Mouse (Mus musculus) megakaryocyte-erythroid progenitor cell, adult 5-6 weeks (primary cell): ENCODE measurements at regions not wholly inside any gene's neighbourhood (a gene's known extent, or its start where the extent isn't known, plus 50 kb on each side); places are given as distances from the start of the nearest gene placed in this dataset.

Experiments
- ATAC-seq: replicated peaks from 2 replicates; pipeline ENCODE4 v1.8.0; 2016; ENCODE audit warnings: mild to moderate bottlenecking, inconsistent platforms; ENCODE audit not compliant: severe bottlenecking, poor library complexity, low FRiP score, low TSS enrichment

- no peak for ATAC-seq
These were observed 302.3 kb upstream of the Gm21798 start for GRCm38 (mm10) chr15:64515179-64515578.

DNA sequence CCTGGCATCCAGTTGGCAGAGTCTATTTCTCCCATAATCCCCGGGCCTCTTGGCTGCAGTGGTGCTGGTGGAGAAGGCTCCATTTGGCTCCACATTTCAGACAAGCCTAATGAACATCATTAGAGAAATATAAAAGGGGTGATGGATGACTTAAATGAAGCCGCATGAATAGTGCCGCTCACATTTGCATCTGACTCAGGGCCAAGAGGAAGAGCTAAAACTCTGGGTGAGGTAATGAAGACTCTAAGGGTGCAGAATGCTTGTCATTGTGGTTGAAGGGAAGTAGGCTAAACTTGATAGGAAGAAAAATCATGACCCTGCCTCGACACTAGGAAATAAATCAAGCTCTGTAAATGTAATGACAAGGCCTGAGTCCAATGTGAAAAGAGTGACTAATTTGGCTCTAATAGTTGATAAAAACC, 298.3 kb upstream of the Gm21798 start:
- ATAC-seq: no peak

- no peak for ATAC-seq
These were observed 296.9 kb upstream of the Gm21798 start for GRCm38 (mm10) chr15:64520568-64520967.

DNA sequence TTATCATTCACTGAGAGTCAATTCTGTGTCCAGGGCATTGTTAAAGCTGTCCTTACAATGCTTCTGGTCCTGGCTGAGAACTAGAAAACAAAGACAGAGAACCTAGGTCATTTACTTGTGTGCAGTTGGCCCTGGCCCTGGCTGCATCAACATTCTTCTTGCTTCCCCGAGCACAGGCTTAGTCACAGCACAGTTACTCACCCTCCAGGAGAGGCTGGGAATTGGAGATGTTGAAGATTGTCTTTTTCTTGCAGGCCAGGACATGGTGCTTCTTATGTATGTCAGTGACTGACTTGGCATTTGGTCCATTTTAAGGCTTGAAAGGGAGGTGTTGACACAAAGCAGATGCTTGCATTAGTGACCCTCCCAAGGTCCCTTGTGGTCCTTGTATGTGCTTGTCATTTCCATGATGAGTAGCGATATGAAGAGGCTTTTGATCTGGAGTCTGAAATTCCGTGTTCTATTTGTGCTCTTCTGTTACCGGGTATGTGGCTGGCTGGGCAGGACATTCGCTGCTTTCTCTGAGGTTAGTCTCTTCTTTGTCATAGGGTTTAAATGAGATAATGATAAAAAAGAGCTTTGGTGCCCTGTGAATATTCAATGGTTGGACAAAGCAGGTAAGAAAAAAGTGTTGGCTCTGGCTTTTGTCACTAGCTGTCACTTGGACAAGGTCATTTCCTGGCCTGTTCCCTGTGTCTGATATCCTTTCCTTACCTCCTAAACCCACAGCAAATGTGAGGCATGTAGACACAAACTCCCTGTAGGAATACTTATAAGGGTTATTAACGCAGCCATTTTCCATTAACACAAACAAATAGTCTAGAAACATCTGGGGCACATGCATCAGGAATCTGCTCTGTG, 285.0 kb upstream of the Gm21798 start:
- no peak for ATAC-seq

GRCm38 (mm10) chr15:64533169-64533795, 284.2 kb upstream of the Gm21798 start:
- no peak for ATAC-seq

DNA sequence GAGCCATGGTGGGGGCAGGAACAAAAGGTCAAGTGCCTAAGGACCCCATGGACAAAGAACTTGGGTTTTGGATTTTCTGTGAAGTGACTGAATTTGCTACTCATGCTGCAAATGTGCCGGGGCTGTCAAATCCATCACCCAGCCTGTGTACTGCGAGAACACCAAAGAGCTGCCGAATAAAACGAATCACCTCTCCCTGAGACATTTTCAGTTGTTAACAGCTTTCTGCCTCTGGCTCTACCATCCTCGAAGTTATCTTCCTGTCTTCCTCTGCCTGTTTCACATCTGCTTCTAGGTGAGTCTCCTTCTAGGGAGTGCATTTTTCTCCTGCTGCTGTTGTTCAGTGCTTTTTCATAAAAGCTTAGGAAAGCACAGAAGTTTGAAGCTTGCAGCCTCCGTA, 283.3 kb upstream of the Gm21798 start:
- no peak for ATAC-seq

DNA sequence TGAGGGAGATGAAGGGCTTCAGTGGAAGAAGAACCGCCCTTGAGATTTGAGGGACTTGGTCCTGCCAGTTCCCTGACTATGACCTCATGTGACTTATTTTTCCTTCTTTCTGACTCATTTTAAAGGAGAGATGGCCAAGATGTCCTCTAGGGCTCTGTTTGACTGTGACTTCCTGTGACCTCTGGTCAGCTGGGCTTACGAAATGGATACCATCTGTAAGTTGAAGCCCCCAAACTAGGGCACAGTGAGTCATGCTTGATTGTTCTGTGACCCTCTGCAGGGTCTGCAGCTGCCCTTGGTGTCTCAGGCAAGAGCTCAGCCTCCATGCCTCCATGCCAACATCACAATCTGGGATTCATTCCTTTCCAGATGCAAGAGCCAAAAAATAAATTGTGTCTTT, 282.3 kb upstream of the Gm21798 start:
- no peak for ATAC-seq

DNA sequence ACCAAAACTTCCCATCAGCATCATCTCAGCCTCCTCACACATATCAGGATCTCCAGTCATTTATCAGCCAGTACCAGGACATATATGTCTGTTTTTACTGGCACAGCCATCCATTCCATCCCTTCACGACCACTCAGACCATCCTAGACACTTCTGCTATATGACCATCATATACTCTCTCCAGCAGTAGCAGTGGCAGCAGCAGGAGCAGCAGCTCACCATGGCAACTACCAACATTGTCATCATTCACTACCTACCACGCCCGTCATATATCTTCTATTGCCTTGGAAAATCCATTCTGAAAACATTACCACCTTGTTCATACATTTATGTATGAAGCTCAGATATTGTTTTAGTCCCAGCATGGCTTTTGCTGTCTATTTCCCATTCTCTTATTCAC, 276.1 kb upstream of the Gm21798 start:
- ATAC-seq: no peak

- no peak for ATAC-seq
These were observed 275.1 kb upstream of the Gm21798 start for GRCm38 (mm10) chr15:64542250-64542901.

DNA sequence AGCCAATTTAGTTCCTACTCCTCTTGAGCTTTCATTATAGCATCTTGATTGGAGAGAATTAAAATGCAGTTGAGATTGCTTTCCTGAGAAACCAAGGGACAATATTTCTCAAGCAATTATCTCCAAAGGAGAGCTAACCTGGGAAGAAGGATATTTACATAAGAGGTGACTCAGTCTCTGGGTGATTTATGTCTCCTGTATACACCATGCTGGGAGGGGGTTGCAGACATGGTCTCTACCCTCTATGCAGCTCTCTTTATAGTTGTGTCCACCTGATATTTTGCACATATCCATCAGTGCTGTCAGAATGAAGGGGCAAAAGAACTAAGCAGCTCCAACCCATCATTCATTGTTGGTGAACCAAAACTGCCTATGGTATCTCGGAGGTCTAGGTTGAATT, 274.6 kb upstream of the Gm21798 start:
- no peak for ATAC-seq

DNA sequence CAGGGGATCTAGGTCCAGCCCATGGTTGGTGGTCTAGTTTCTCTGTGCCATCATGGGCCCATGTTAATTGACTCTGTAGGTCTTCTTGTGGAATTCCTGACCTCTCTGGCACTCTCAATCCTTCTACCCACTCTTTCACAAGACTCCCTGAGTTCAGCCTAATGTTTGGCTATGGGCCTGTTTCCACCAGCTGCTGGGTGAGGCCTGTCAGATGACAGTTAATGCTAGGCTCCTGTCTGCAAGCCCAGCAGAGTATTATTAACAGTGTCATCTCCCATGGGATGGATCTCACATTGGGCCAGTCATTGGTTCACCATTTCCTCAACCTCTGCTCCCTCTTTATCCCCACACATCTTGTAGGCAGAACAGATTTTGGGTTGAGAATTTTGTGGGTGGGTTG, 271.5 kb upstream of the Gm21798 start:
- ATAC-seq: no peak

DNA sequence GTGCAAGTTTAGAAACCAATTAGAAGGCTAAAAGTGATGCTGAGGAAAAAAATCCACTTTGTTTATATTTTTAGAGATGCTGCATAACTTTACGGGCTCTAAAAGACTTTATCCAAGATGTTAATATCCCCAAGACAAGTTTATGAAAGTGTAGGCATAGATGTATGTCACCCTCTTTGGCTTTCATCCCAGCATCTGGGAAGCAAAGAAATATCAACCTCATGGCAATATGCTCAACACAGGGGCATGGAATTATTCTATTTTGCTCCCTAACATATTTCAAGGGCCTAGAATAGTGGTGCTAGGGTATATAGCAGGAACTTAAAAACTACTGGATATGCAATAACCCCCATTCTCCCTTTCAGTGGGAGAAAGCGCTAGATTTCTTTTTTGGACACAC, 260.0 kb upstream of the Gm21798 start:
- ATAC-seq: no peak

GRCm38 (mm10) chr15:64558220-64558619, 259.3 kb upstream of the Gm21798 start:
- no peak for ATAC-seq

- no peak for ATAC-seq
These were observed 254.9 kb upstream of the Gm21798 start for GRCm38 (mm10) chr15:64562431-64563111.

GRCm38 (mm10) chr15:64564703-64565102, 252.8 kb upstream of the Gm21798 start:
- no peak for ATAC-seq

DNA sequence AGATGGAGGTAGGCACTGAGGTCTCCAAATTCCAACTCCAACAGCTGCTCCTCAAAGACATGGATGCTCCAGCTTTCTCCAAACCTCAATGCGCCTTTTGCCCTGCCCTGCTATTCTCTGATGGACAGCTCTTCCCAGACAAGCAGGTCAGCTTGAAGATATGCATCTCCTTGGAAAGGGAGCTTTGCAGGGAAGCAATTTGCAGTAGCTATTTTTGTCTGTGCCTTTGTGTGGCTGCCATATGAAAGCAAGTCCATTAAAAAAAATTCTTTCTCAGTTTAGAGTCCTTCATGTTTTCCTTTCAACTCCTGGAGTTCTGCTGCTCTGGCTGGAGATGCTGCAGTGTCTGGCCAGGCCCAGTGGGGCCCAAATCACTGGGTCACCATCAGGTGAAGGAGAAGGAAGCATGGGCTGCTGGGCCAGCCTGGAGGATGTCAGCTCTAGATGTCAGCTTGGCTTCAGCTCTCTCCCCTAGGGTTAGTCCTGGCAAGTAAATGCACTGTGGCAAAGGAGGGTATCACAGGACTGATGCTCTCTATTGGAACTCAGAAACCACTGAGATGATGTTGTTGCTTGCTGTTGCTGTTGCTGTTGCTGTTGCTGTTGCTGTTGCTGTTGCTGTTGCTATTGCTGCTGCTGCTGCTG, 240.5 kb upstream of the Gm21798 start:
- ATAC-seq: no peak

DNA sequence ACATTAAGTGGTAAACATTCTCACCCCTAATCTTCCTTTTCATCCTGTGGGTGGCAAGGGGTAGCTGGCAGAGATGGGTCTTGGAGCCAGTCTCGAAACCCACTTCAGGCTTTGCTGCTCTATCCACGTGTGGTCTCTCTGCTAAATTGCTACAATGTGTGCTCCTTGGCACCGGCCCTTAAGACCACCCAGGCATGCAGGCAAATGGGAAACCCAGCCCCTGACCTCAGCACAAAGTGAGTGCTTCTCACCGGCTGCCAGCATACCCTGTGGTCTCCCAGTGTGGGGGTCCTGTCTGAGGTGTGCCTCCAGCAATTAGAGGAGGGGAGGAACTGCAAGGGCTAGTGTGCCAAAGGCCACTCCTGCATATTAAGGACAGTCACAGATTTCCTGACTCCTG, 238.5 kb upstream of the Gm21798 start:
- ATAC-seq: no peak

- ATAC-seq: no peak
These were observed 237.0 kb upstream of the Gm21798 start for GRCm38 (mm10) chr15:64580481-64580880.

DNA sequence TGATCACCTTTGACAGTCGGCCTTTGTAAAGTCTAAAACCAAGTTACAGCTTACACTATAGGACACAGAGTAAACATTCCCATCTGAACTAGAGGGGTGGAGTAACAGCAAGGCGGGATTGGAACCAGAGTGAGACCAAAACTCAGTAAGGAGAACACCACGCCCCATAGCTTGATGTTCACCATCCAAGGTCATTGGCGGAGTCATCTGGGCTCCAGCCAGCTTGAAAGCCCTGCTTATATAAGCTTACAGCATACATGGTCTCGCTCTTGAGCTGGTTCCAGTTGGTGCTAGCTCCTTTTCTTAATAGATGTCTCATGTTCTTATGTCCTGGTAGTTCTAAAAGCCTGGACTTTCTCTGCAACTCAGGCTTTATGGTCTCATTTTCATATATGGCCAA, 236.4 kb upstream of the Gm21798 start:
- no peak for ATAC-seq

GRCm38 (mm10) chr15:64584129-64584528, 233.4 kb upstream of the Gm21798 start:
- ATAC-seq: no peak
